8 mouse cellular contexts compared by ENCODE assay signal in genomic region chr11:48833731-48834639, GRCm38 (mm10). TPM values are rescaled to one million over a fixed set of nuclear protein-coding genes. Genes with fewer than 3 reads are reported as not detected.
DNase-seq lines count a peak whose midpoint lies in the region; ATAC-seq and TF ChIP-seq lines count a peak whose summit lies in the region.

No protein-coding gene starts in this region.

- no peak; the same call in 1 of the 2 replicates for TF ChIP-seq CTCF in lung, postnatal 0 days (IDR thresholded peaks at IDR 0.05)

- H3K9me3 ChIP-seq in hindbrain, embryonic 10.5 days = no peaks in the 10 kb centered on the region
- H3K9me3 ChIP-seq in lung, postnatal 0 days (ENCODE audit: low read length) = no peaks in the 10 kb centered on the region

- peak overlapping the region; percentile 62 for H3K4me3 ChIP-seq in hindbrain, embryonic 10.5 days
- peak overlapping the region; percentile 62 for H3K4me3 ChIP-seq in lung, postnatal 0 days (ENCODE audit: low read depth, low read length)

- H3K27ac ChIP-seq in hindbrain, embryonic 10.5 days = peak overlapping the region; percentile 56; the same call in 1 of the 2 replicates
- peak overlapping the region; percentile 86 for H3K27ac ChIP-seq in lung, postnatal 0 days (ENCODE audit: low read length)

- no peak for TF ChIP-seq EP300 in lung, postnatal 0 days (IDR thresholded peaks at IDR 0.05)

- peaks cover 22% of the 10 kb centered on the region for H3K4me1 ChIP-seq in hindbrain, embryonic 10.5 days (replicated peaks)
- peaks cover 4% of the 10 kb centered on the region; the same call in 1 of the 2 replicates for H3K4me1 ChIP-seq in lung, postnatal 0 days (ENCODE audit: insufficient read depth, low read depth, low read length)

- DNase-seq in MEL-GATA-1-ER (ENCODE audit: extremely low read depth, low read depth) = peak; percentile 79
- DNase-seq in cerebellum, adult 9-10 months = peak; percentile 93
- peak; percentile 91 for DNase-seq in hindbrain, embryonic 10.5 days (ENCODE audit: low spot score)
- peak; percentile 88 for DNase-seq in layer of hippocampus, adult 9-11 months
- DNase-seq in lung, postnatal 0 days (ENCODE audit: low spot score) = peak; percentile 91
- peak; percentile 87 for DNase-seq in ovary, postnatal 10 days (ENCODE audit: low spot score)
- peak; percentile 96 for DNase-seq in thymus, postnatal 14 days

- H3K9ac ChIP-seq in lung, postnatal 0 days (replicated peaks; ENCODE audit: low read depth) = peak overlapping the region; percentile 45

- peak overlapping the region; percentile 58 for H3K4me2 ChIP-seq in lung, postnatal 0 days (replicated peaks; ENCODE audit: low read depth, low read length)

- peaks cover 41% of the 10 kb centered on the region for H3K27me3 ChIP-seq in hindbrain, embryonic 10.5 days (ENCODE audit: insufficient read depth, poor library complexity, severe bottlenecking)
- H3K27me3 ChIP-seq in lung, postnatal 0 days (replicated peaks; ENCODE audit: insufficient read depth, low read length) = no peaks in the 10 kb centered on the region

- ATAC-seq in frontal cortex, adult (ENCODE audit: low TSS enrichment) = peak; percentile 78
- peak; percentile 87 for ATAC-seq in lung, postnatal 0 days

- under 1% methylated on average over 30 of the region's 30 CpGs for WGBS in hindbrain, embryonic 10.5 days
- WGBS in lung, postnatal 0 days = under 1% methylated on average over 30 of the region's 30 CpGs

- no peaks in the 10 kb centered on the region for H3K36me3 ChIP-seq in hindbrain, embryonic 10.5 days
- H3K36me3 ChIP-seq in lung, postnatal 0 days (ENCODE audit: insufficient read depth, low read length) = no peaks in the 10 kb centered on the region

RNA-seq across cellular contexts. Expression of gene Gm12184, which starts 7.5 kb away (rescaled TPM):
- polyA plus RNA-seq in hindbrain, embryonic 10.5 days (2016; fragmentation: Nextera tagmentation; extraction: Ambion mirVana) = 3.5 and 4.7 TPM in 2 replicates
- 4.4 and 5.5 TPM in 2 replicates for polyA plus RNA-seq in lung, postnatal 0 days (2015; fragmentation: Nextera tagmentation; extraction: Ambion mirVana)

RNA-seq across cellular contexts. Expression of gene Trim7, which starts 8.0 kb away (rescaled TPM):
- 0.26 and 0.30 TPM in 2 replicates for polyA plus RNA-seq in hindbrain, embryonic 10.5 days (2016; fragmentation: Nextera tagmentation; extraction: Ambion mirVana)
- polyA plus RNA-seq in lung, postnatal 0 days (2015; fragmentation: Nextera tagmentation; extraction: Ambion mirVana) = 1.2 and 1.6 TPM in 2 replicates

RNA-seq across cellular contexts. Expression of gene Trim41, which starts 16.8 kb away (rescaled TPM):
- 4.5 and 5.1 TPM in 2 replicates for polyA plus RNA-seq in hindbrain, embryonic 10.5 days (2016; fragmentation: Nextera tagmentation; extraction: Ambion mirVana)
- 4.3 and 5.1 TPM in 2 replicates for polyA plus RNA-seq in lung, postnatal 0 days (2015; fragmentation: Nextera tagmentation; extraction: Ambion mirVana)

RNA-seq across cellular contexts. Expression of gene Rack1, which starts 33.9 kb away (rescaled TPM):
- 672 and 778 TPM in 2 replicates for polyA plus RNA-seq in hindbrain, embryonic 10.5 days (2016; fragmentation: Nextera tagmentation; extraction: Ambion mirVana)
- 404 and 434 TPM in 2 replicates for polyA plus RNA-seq in lung, postnatal 0 days (2015; fragmentation: Nextera tagmentation; extraction: Ambion mirVana)

RNA-seq across cellular contexts. Expression of gene Irgm1, which starts 37.5 kb away (rescaled TPM):
- polyA plus RNA-seq in hindbrain, embryonic 10.5 days (2016; fragmentation: Nextera tagmentation; extraction: Ambion mirVana) = 1.8 and 2.4 TPM in 2 replicates
- polyA plus RNA-seq in lung, postnatal 0 days (2015; fragmentation: Nextera tagmentation; extraction: Ambion mirVana) = 20.2 and 26.4 TPM in 2 replicates

Comparison
In these comparisons a context has a peak if more than half of its experiments do, and no peak if none do; other contexts are left out.
1. Peak in every context shown above with its lines: DNase-seq, ATAC-seq, H3K4me3 ChIP-seq and H3K27ac ChIP-seq.